Comparison of ENCODE assay signal across 5 mouse cellular contexts in the genomic region with DNA sequence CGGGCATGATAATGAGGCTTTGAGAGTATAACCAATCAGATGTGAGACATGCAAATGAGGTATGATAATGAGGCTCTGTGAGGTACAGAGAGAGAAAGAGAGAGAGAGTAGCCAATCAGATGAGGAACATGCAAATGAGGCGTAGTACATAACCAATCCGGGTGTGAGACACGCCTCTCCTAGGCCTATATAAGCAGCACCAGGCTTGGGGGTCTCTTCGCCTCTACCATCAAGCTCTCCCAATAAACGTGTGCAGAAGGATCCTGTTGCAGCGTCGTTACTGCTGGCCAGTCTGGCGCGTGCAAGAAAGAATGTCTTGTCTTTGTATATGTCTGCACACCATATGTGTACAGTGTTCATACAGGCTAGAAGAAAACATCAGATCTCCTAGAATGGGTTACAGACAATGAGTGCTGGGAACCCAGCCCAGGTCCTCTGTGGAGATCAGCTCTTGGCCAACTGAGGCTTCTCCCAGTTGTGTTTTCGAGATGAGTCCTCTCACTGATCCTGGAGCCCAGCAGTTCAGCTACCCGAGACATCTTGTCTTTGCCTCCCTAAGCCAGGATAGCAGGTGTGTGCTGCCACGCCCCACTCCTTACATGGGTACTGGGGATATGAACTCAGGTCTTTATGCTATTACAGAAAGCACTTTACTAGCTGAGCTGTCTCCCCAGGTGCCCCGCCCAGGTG. TPM values are rescaled to one million over a fixed set of nuclear protein-coding genes. Genes with fewer than 3 reads are reported as not detected.
"Had no signal": no experiment of that assay in that cellular context is flagged by ENCODE, and none has a peak within 500 bp of the region (broad histone marks: within the 10 kb centered on the region; RNA-seq: fewer than 3 reads in every experiment).

No protein-coding gene starts in this region.

RNA-seq across cellular contexts. Expression of gene Ghrh, which starts 41.7 kb away (rescaled TPM):
- total RNA-seq: neutrophil, adult 5-6 weeks had no signal
- polyA plus RNA-seq: neural tube, embryonic 14.5 days; spleen, adult 2 months; stomach, embryonic 14.5 days; urinary bladder, adult 2 months had no signal
